Mouse (Mus musculus): ENCODE data around the gene Sox5. TPM values are rescaled to one million over a fixed set of nuclear protein-coding genes. Genes with fewer than 3 reads are reported as not detected.

The Sox5 gene
- polyA plus RNA-seq, 1 experiment from 2014 or later: 43.3 TPM

DNA sequence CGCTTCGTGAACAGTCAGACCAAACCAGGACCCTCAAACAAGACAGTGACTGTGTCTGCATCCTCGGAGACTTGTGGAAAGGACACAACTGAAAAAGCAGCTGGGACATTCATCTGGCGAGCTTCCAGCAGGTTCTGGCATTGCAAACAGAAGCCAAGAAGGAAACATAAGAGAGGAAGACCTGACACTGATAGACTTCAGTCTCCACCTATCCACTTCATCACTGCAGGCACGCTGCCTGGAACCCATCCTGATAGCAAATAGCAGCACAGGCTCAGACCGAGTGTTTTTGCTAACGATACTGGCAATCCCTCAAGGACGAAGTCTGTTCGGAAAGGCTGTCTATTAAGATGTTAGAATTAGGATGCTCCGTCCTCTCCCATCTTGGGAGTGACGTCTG lies 438.4 kb downstream of the Sox5 start:
- H3K4me2 ChIP-seq (ENCODE audit: low read length): no peak overlapping the region
- 69% methylated on average over 11 of the region's 11 CpGs for WGBS

DNA sequence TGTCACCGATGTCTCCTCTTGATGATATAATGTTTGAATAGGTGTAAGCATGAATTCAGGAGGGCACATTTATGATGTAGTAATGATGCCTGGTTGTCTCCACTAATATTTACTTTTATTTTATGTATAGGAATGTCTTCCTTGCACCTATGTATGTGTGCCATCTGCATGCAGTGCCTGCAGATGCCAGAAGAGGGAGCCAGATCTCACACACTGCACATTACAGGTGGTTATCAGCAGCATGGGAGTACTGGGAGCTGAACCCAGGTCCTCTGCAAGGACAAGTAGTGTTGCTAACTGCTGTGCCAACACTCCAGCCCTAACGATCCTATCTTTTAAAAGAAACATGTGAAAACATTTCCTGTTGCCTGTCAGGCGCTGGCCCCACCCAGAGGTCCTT lies 442.2 kb downstream of the Sox5 start:
- Histone ChIP-seq H3K9ac (ENCODE audit: low read depth, low read length) (no peak overlapping the region), H3K4me1 (ENCODE audit: control insufficient read depth, insufficient read depth, low read length) (peaks cover 13% of the 10 kb centered on the region), H3K9me3 (replicated peaks; ENCODE audit: control insufficient read depth, low read length, poor library complexity, severe bottlenecking) (no peaks in the 10 kb centered on the region), H3K27me3 (ENCODE audit: control insufficient read depth, insufficient read depth, low read depth, low read length) (no peaks in the 10 kb centered on the region), H3K27ac (ENCODE audit: low read length) (no peak overlapping the region), H3K36me3 (ENCODE audit: control insufficient read depth, insufficient read depth, low read length) (no peaks in the 10 kb centered on the region), H3K4me3 (ENCODE audit: low read depth, low read length) (no peak overlapping the region), H3K4me2 (ENCODE audit: low read length) (no peak overlapping the region)
- 95% methylated on average over 3 of the region's 3 CpGs for WGBS
- ATAC-seq: no peak

More for the DNA sequence above, 438.4 kb downstream of the Sox5 start:
- no peak overlapping the region for H3K27ac ChIP-seq (ENCODE audit: low read length)
- H3K36me3 ChIP-seq (ENCODE audit: control insufficient read depth, insufficient read depth, low read length): no peaks in the 10 kb centered on the region
- ATAC-seq: no peak
- no peak overlapping the region for H3K9ac ChIP-seq (ENCODE audit: low read depth, low read length)
- H3K9me3 ChIP-seq (replicated peaks; ENCODE audit: control insufficient read depth, low read length, poor library complexity, severe bottlenecking): no peaks in the 10 kb centered on the region
- no peak overlapping the region for H3K4me3 ChIP-seq (ENCODE audit: low read depth, low read length)
- peaks cover 1% of the 10 kb centered on the region; the same call in 1 of the 2 replicates for H3K4me1 ChIP-seq (ENCODE audit: control insufficient read depth, insufficient read depth, low read length)
- H3K27me3 ChIP-seq (ENCODE audit: control insufficient read depth, insufficient read depth, low read depth, low read length): no peaks in the 10 kb centered on the region

DNA sequence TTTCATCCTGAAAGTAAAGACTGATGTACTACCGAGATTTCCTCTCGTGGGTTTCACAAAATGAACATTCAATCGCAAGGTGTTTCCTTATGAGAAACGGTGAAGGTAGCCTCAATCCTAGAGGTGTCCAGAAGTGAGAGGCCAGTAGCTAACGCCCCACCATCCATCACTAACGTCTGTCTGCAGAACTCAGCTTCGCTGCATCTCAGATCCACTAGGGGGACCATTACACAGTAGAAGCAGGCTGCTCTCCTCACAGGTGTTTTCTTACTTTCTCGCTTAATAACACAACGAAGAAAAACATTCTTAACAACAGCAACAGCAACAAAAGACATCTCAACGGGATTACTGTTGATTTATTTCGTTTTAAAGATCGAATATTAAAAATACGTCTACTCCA lies 442.8 kb downstream of the Sox5 start:
- no peak for ATAC-seq
- WGBS: 70% methylated on average over 13 of the region's 13 CpGs

DNA sequence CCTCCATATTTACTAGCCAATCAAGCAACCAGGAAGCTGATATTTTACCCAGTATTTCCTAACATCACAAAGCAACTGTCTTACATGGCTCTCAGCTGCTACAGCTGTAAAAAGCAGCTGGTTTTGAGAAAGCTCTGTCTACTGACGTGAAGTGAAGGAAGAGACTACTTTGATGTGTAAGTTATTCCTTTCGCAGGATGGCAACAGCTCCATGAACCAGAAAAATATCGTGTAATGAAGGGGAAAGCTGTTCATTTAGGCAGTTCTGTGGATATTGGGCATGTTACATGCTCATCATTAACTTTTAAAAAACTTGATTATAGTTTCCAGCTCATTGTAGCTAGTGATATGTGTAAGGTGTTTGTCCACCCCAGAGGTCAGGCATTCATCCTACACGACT lies 443.6 kb downstream of the Sox5 start:
- peaks cover 13% of the 10 kb centered on the region for H3K4me1 ChIP-seq (ENCODE audit: control insufficient read depth, insufficient read depth, low read length)
- no peak for ATAC-seq
- WGBS: 60% methylated on average over 4 of the region's 4 CpGs
- no peak overlapping the region for H3K4me2 ChIP-seq (ENCODE audit: low read length)
- no peaks in the 10 kb centered on the region for H3K36me3 ChIP-seq (ENCODE audit: control insufficient read depth, insufficient read depth, low read length)
- H3K4me3 ChIP-seq (ENCODE audit: low read depth, low read length): no peak overlapping the region
- no peak overlapping the region for H3K9ac ChIP-seq (ENCODE audit: low read depth, low read length)
- H3K9me3 ChIP-seq (replicated peaks; ENCODE audit: control insufficient read depth, low read length, poor library complexity, severe bottlenecking): no peaks in the 10 kb centered on the region
- no peaks in the 10 kb centered on the region for H3K27me3 ChIP-seq (ENCODE audit: control insufficient read depth, insufficient read depth, low read depth, low read length)
- no peak overlapping the region for H3K27ac ChIP-seq (ENCODE audit: low read length)

More for the DNA sequence above, 442.8 kb downstream of the Sox5 start:
- H3K27ac ChIP-seq (ENCODE audit: low read length): no peak overlapping the region
- H3K9me3 ChIP-seq (replicated peaks; ENCODE audit: control insufficient read depth, low read length, poor library complexity, severe bottlenecking): no peaks in the 10 kb centered on the region
- no peak overlapping the region for H3K9ac ChIP-seq (ENCODE audit: low read depth, low read length)
- peaks cover 13% of the 10 kb centered on the region for H3K4me1 ChIP-seq (ENCODE audit: control insufficient read depth, insufficient read depth, low read length)
- no peak overlapping the region for H3K4me3 ChIP-seq (ENCODE audit: low read depth, low read length)
- H3K27me3 ChIP-seq (ENCODE audit: control insufficient read depth, insufficient read depth, low read depth, low read length): no peaks in the 10 kb centered on the region
- no peak overlapping the region for H3K4me2 ChIP-seq (ENCODE audit: low read length)
- H3K36me3 ChIP-seq (ENCODE audit: control insufficient read depth, insufficient read depth, low read length): no peaks in the 10 kb centered on the region

DNA sequence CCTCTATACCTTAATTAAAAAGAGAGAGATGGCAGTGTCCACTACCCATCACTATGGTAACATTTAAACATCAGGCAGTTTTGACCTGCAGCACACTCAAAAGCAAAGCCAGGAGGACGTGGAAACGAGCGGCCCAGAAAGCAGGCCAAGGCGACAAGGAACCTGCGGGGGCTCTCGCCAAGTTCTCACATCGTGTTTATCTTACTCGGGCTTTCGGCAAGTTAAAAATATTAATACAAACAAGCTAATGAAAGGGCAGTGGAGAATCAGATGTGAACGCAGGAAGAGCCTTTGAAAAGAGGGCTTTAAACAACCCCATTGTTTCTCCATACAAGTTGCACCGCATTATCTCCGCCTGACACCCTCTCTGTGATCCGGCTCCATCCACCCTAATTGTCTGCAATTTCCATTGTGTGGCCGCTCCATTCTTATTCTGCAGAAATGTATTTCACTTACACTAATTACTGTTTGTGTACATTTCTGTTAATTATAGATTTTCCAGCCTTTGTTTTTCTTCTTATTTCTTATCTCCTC lies 444.3 kb downstream of the Sox5 start:
- no peaks in the 10 kb centered on the region for H3K9me3 ChIP-seq (replicated peaks; ENCODE audit: control insufficient read depth, low read length, poor library complexity, severe bottlenecking)
- H3K4me2 ChIP-seq (ENCODE audit: low read length): peak overlapping the region; percentile 31
- no peak overlapping the region for H3K4me3 ChIP-seq (ENCODE audit: low read depth, low read length)
- no peak for ATAC-seq
- H3K4me1 ChIP-seq (ENCODE audit: control insufficient read depth, insufficient read depth, low read length): peaks cover 13% of the 10 kb centered on the region
- no peaks in the 10 kb centered on the region for H3K27me3 ChIP-seq (ENCODE audit: control insufficient read depth, insufficient read depth, low read depth, low read length)
- 6% methylated on average over 14 of the region's 14 CpGs for WGBS
- H3K9ac ChIP-seq (ENCODE audit: low read depth, low read length): peak overlapping the region; percentile 25; the same call in 1 of the 2 replicates
- H3K27ac ChIP-seq (ENCODE audit: low read length): no peak overlapping the region
- no peaks in the 10 kb centered on the region for H3K36me3 ChIP-seq (ENCODE audit: control insufficient read depth, insufficient read depth, low read length)

DNA sequence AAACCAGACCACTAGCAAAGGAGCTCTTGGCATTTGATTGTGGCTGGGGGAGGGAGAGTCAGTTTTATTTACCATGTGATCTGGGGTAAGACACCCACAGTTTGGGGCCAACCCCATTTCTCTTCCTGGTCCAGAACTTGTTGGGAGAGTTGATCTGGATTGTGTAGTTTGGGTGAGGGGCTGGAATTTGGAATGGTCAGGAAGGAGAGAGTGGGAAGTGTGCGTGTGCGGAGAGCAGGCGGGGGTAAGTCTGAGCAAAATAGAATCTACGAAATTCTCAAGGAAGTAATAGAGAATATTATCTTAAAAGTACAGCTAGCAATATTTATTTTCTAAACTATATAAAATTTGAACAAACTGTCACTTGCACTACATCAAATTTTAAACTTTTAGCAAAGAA lies 445.0 kb downstream of the Sox5 start:
- H3K9ac ChIP-seq (ENCODE audit: low read depth, low read length): no peak overlapping the region
- ATAC-seq: no peak
- H3K4me2 ChIP-seq (ENCODE audit: low read length): no peak overlapping the region
- H3K9me3 ChIP-seq (replicated peaks; ENCODE audit: control insufficient read depth, low read length, poor library complexity, severe bottlenecking): no peaks in the 10 kb centered on the region
- H3K4me3 ChIP-seq (ENCODE audit: low read depth, low read length): no peak overlapping the region
- H3K36me3 ChIP-seq (ENCODE audit: control insufficient read depth, insufficient read depth, low read length): no peaks in the 10 kb centered on the region
- no peaks in the 10 kb centered on the region for H3K27me3 ChIP-seq (ENCODE audit: control insufficient read depth, insufficient read depth, low read depth, low read length)
- 92% methylated on average over 4 of the region's 4 CpGs for WGBS
- peaks cover 13% of the 10 kb centered on the region for H3K4me1 ChIP-seq (ENCODE audit: control insufficient read depth, insufficient read depth, low read length)
- H3K27ac ChIP-seq (ENCODE audit: low read length): no peak overlapping the region

DNA sequence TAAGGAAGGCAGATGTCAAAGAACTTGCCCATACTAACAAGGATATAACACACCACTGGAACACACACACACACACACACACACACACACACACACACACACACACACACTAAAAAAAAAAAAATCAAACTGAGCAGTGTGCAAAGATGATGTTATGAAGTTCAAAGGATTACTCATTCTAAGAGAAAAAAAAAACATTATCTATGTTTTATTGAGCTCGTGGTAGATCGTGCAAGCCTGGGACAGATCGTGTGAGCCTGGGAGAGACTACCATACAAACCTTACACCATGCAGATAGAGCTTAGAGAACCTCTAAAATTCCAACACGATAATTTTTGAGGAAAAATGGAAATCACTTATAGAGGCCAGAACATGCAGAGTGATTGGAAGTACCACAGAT lies 448.6 kb downstream of the Sox5 start:
- Histone ChIP-seq H3K9me3 (replicated peaks; ENCODE audit: control insufficient read depth, low read length, poor library complexity, severe bottlenecking) (no peaks in the 10 kb centered on the region), H3K9ac (ENCODE audit: low read depth, low read length) (no peak overlapping the region), H3K4me3 (ENCODE audit: low read depth, low read length) (no peak overlapping the region), H3K27me3 (ENCODE audit: control insufficient read depth, insufficient read depth, low read depth, low read length) (no peaks in the 10 kb centered on the region), H3K4me2 (ENCODE audit: low read length) (no peak overlapping the region), H3K27ac (ENCODE audit: low read length) (no peak overlapping the region), H3K4me1 (ENCODE audit: control insufficient read depth, insufficient read depth, low read length) (peaks cover 9% of the 10 kb centered on the region), H3K36me3 (ENCODE audit: control insufficient read depth, insufficient read depth, low read length) (no peaks in the 10 kb centered on the region)
- ATAC-seq: no peak
- 96% methylated on average over 4 of the region's 4 CpGs for WGBS

DNA sequence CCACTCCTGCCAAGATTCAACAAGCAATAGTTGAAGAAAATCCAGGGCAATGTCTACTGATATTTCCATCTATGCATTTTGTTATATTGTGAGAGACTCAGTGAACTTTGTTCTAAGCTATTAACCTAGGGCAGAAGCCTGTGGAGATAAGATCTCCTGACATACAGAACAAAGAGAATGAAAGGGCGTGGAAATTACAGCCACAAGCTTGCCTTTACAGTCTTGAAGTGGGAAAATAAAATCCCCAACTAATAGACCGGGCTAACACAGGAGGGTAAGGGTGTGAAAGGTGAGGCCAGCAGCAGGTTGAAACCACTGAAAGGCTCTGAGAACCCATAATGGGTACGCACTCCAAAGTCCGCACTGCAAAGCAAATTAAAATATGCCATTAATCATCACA lies 449.8 kb downstream of the Sox5 start:
- Histone ChIP-seq H3K4me2 (ENCODE audit: low read length) (no peak overlapping the region), H3K36me3 (ENCODE audit: control insufficient read depth, insufficient read depth, low read length) (no peaks in the 10 kb centered on the region), H3K27me3 (ENCODE audit: control insufficient read depth, insufficient read depth, low read depth, low read length) (no peaks in the 10 kb centered on the region), H3K4me3 (ENCODE audit: low read depth, low read length) (no peak overlapping the region), H3K4me1 (ENCODE audit: control insufficient read depth, insufficient read depth, low read length) (peaks cover under 1% of the 10 kb centered on the region; the same call in 1 of the 2 replicates), H3K9me3 (replicated peaks; ENCODE audit: control insufficient read depth, low read length, poor library complexity, severe bottlenecking) (no peaks in the 10 kb centered on the region), H3K9ac (ENCODE audit: low read depth, low read length) (no peak overlapping the region), H3K27ac (ENCODE audit: low read length) (no peak overlapping the region)
- ATAC-seq: no peak
- 84% methylated on average over 4 of the region's 4 CpGs for WGBS

DNA sequence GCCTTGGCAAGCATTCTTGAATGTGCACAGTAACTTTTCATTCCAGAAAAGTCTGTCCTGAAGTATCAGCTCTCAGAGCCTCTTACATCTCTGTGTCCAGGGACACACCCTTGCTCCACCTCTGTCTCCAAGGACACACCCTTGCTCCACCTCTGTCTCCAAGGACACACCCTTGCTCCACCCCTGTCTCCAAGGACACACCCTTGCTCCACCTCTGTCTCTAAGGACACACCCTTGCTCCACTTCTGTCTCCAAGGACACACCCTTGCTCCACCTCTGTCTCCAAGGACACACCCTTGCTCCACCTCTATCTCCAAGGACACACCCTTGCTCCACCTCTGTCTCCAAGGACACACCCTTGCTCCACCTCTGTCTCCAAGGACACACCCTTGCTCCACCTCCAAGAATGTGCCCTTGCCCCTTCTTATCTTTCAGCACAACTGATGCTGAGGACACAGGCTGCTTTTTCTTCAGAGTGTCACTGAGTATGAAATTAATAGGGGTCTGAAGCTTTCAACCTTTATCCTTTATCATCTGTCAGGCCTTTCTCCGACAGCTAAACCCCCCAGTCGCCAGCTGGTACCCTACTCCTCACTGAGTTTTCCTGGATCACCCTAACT lies 452.4 kb downstream of the Sox5 start:
- H3K9me3 ChIP-seq (replicated peaks; ENCODE audit: control insufficient read depth, low read length, poor library complexity, severe bottlenecking): no peaks in the 10 kb centered on the region
- H3K9ac ChIP-seq (ENCODE audit: low read depth, low read length): no peak overlapping the region
- H3K36me3 ChIP-seq (ENCODE audit: control insufficient read depth, insufficient read depth, low read length): no peaks in the 10 kb centered on the region
- ATAC-seq: no peak
- H3K4me3 ChIP-seq (ENCODE audit: low read depth, low read length): no peak overlapping the region
- no peak overlapping the region for H3K4me2 ChIP-seq (ENCODE audit: low read length)
- H3K27ac ChIP-seq (ENCODE audit: low read length): no peak overlapping the region
- H3K27me3 ChIP-seq (ENCODE audit: control insufficient read depth, insufficient read depth, low read depth, low read length): no peaks in the 10 kb centered on the region
- H3K4me1 ChIP-seq (ENCODE audit: control insufficient read depth, insufficient read depth, low read length): no peaks in the 10 kb centered on the region
- 87% methylated on average over 2 of the region's 2 CpGs for WGBS

All from midbrain, embryonic 16.5 days (tissue).